Mouse (Mus musculus): ENCODE results near the gene 4833439L19Rik. TPM values are rescaled to one million over a fixed set of nuclear protein-coding genes. Genes with fewer than 3 reads are reported as not detected.

The 4833439L19Rik gene
- polyA plus RNA-seq, 1 experiment from 2014 or later, result 136 TPM

- peaks cover 6% of the 10 kb centered on the region for H3K4me1 ChIP-seq (ENCODE audit: control insufficient read depth, insufficient read depth, low read length)
- 0 out of 2 replicates have a peak, but pooled peaks cover 2% of the 10 kb centered on the region for H3K36me3 ChIP-seq (ENCODE audit: control insufficient read depth, insufficient read depth)
- H3K27ac ChIP-seq (ENCODE audit: low read length), result no peak overlapping the region
- H3K27me3 ChIP-seq (ENCODE audit: control insufficient read depth, insufficient read depth, low read length), result no peaks in the 10 kb centered on the region
- H3K9me3 ChIP-seq (replicated peaks; ENCODE audit: control insufficient read depth, low read length), result no peaks in the 10 kb centered on the region
- no peak overlapping the region for H3K4me3 ChIP-seq (ENCODE audit: low read length)
- 66% methylated on average over 4 of the region's 4 CpGs for WGBS
- H3K4me2 ChIP-seq (ENCODE audit: low read depth, low read length), result no peak overlapping the region
- no peak overlapping the region for H3K9ac ChIP-seq (ENCODE audit: low read length)
- ATAC-seq (replicated peaks; ENCODE audit: extremely low read depth, insufficient read depth, low FRiP score), result no peak
Measured at GRCm38 (mm10) chr13:54604221-54604620, 39.0 kb upstream of the 4833439L19Rik start.

DNA sequence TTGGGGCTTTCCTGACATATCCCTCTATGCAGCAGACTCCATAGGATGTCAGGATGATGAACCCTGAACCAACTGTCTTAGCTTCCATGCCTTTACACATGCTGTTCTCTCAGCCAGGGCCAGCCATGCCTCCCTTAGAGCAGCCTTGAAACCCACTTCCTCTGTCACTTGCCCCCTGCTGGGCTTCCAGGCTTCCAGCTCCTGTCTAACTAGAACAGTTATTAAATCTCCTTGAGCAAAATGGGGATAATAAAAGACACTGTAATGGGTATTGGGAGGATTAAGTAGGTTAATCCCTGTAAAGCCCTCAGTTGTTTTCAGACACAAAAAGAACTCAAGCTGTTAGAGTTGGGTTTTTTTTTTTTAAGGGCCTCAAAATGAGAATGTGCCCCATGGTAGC, 38.3 kb upstream of the 4833439L19Rik start:
- H3K36me3 ChIP-seq (ENCODE audit: control insufficient read depth, insufficient read depth), result peaks cover 2% of the 10 kb centered on the region; the same call in 1 of the 2 replicates
- no peak overlapping the region for H3K4me2 ChIP-seq (ENCODE audit: low read depth, low read length)
- no peaks in the 10 kb centered on the region for H3K27me3 ChIP-seq (ENCODE audit: control insufficient read depth, insufficient read depth, low read length)
- H3K27ac ChIP-seq (ENCODE audit: low read length), result no peak overlapping the region
- H3K4me3 ChIP-seq (ENCODE audit: low read length), result no peak overlapping the region
- H3K4me1 ChIP-seq (ENCODE audit: control insufficient read depth, insufficient read depth, low read length), result no peaks in the 10 kb centered on the region
- no peak overlapping the region for H3K9ac ChIP-seq (ENCODE audit: low read length)
- ATAC-seq (replicated peaks; ENCODE audit: extremely low read depth, insufficient read depth, low FRiP score), result no peak
- no peaks in the 10 kb centered on the region for H3K9me3 ChIP-seq (replicated peaks; ENCODE audit: control insufficient read depth, low read length)

- no peak overlapping the region for H3K4me3 ChIP-seq (ENCODE audit: low read length)
- WGBS, result 55% methylated on average over 3 of the region's 3 CpGs
- no peak overlapping the region for H3K4me2 ChIP-seq (ENCODE audit: low read depth, low read length)
- no peak for ATAC-seq (replicated peaks; ENCODE audit: extremely low read depth, insufficient read depth, low FRiP score)
- no peaks in the 10 kb centered on the region for H3K9me3 ChIP-seq (replicated peaks; ENCODE audit: control insufficient read depth, low read length)
- H3K27ac ChIP-seq (ENCODE audit: low read length), result no peak overlapping the region
- peaks cover 2% of the 10 kb centered on the region; the same call in 1 of the 2 replicates for H3K36me3 ChIP-seq (ENCODE audit: control insufficient read depth, insufficient read depth)
- H3K27me3 ChIP-seq (ENCODE audit: control insufficient read depth, insufficient read depth, low read length), result no peaks in the 10 kb centered on the region
- peaks cover 3% of the 10 kb centered on the region; the same call in 1 of the 2 replicates for H3K4me1 ChIP-seq (ENCODE audit: control insufficient read depth, insufficient read depth, low read length)
- H3K9ac ChIP-seq (ENCODE audit: low read length), result no peak overlapping the region
Measured at GRCm38 (mm10) chr13:54602639-54603111, 37.4 kb upstream of the 4833439L19Rik start.

- H3K27ac ChIP-seq (ENCODE audit: low read length), result no peak overlapping the region
- H3K4me3 ChIP-seq (ENCODE audit: low read length), result no peak overlapping the region
- no peak for ATAC-seq (replicated peaks; ENCODE audit: extremely low read depth, insufficient read depth, low FRiP score)
- no peak overlapping the region for H3K4me2 ChIP-seq (ENCODE audit: low read depth, low read length)
- H3K27me3 ChIP-seq (ENCODE audit: control insufficient read depth, insufficient read depth, low read length), result no peaks in the 10 kb centered on the region
- H3K9me3 ChIP-seq (replicated peaks; ENCODE audit: control insufficient read depth, low read length), result no peaks in the 10 kb centered on the region
- H3K9ac ChIP-seq (ENCODE audit: low read length), result no peak overlapping the region
- H3K36me3 ChIP-seq (ENCODE audit: control insufficient read depth, insufficient read depth), result peaks cover 3% of the 10 kb centered on the region; the same call in 1 of the 2 replicates
- 86% methylated on average over 12 of the region's 12 CpGs for WGBS
- H3K4me1 ChIP-seq (ENCODE audit: control insufficient read depth, insufficient read depth, low read length), result peaks cover 25% of the 10 kb centered on the region
Measured at GRCm38 (mm10) chr13:54598622-54599143, 33.4 kb upstream of the 4833439L19Rik start.

GRCm38 (mm10) chr13:54596870-54597269, 31.6 kb upstream of the 4833439L19Rik start:
- Histone ChIP-seq H3K36me3 (ENCODE audit: control insufficient read depth, insufficient read depth) (peaks cover 5% of the 10 kb centered on the region; the same call in 1 of the 2 replicates), H3K4me2 (ENCODE audit: low read depth, low read length) (peak overlapping the region; percentile 43; the same call in 1 of the 2 replicates), H3K4me3 (ENCODE audit: low read length) (no peak overlapping the region), H3K27me3 (ENCODE audit: control insufficient read depth, insufficient read depth, low read length) (no peaks in the 10 kb centered on the region), H3K4me1 (ENCODE audit: control insufficient read depth, insufficient read depth, low read length) (peaks cover 26% of the 10 kb centered on the region), H3K9ac (ENCODE audit: low read length) (0 out of 2 replicates have a peak overlapping the region, but pooled peaks have one; percentile 11), H3K27ac (ENCODE audit: low read length) (peak overlapping the region; percentile 85), H3K9me3 (replicated peaks; ENCODE audit: control insufficient read depth, low read length) (no peaks in the 10 kb centered on the region)
- 39% methylated on average over 5 of the region's 5 CpGs for WGBS
- ATAC-seq (replicated peaks; ENCODE audit: extremely low read depth, insufficient read depth, low FRiP score), result no peak

DNA sequence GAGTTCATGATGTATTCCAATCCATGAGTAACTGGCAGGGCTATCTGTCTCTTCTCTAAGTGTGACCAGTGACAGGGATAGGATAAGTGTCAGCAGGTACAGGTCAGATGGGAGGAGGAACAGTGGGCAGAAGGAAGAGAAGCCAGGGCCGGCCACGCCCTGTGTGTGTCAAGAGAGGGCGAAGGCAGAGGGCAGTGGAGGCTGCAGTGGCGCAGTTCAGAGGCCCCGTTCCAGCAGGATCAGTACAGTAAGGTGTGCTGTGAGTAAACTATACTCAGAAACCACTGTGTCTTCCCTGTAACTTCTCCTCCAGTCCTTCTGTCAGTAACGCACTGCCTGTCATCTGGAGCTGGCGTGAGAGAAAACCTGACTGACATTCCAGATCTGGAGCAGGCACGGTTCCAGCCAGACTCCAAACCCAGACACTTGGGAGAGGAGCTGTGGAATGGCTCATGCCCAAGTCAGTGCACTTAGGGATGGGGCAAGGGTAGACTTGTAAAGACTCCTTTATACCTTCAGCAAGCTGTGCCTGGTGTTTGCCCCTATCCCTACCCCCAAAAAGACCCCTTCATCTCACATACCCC, 31.0 kb upstream of the 4833439L19Rik start:
- no peaks in the 10 kb centered on the region for H3K9me3 ChIP-seq (replicated peaks; ENCODE audit: control insufficient read depth, low read length)
- peaks cover 5% of the 10 kb centered on the region; the same call in 1 of the 2 replicates for H3K36me3 ChIP-seq (ENCODE audit: control insufficient read depth, insufficient read depth)
- peak; percentile 74 for ATAC-seq (replicated peaks; ENCODE audit: extremely low read depth, insufficient read depth, low FRiP score)
- WGBS, result 36% methylated on average over 8 of the region's 8 CpGs
- H3K9ac ChIP-seq (ENCODE audit: low read length), result 0 out of 2 replicates have a peak overlapping the region, but pooled peaks have one; percentile 0
- H3K27me3 ChIP-seq (ENCODE audit: control insufficient read depth, insufficient read depth, low read length), result no peaks in the 10 kb centered on the region
- peak overlapping the region; percentile 85 for H3K27ac ChIP-seq (ENCODE audit: low read length)
- H3K4me3 ChIP-seq (ENCODE audit: low read length), result peak overlapping the region; percentile 0; the same call in 1 of the 2 replicates
- peaks cover 33% of the 10 kb centered on the region for H3K4me1 ChIP-seq (ENCODE audit: control insufficient read depth, insufficient read depth, low read length)
- H3K4me2 ChIP-seq (ENCODE audit: low read depth, low read length), result peak overlapping the region; percentile 43

- Histone ChIP-seq H3K4me3 (ENCODE audit: low read length) (no peak overlapping the region), H3K36me3 (ENCODE audit: control insufficient read depth, insufficient read depth) (peaks cover 3% of the 10 kb centered on the region; the same call in 1 of the 2 replicates), H3K9me3 (replicated peaks; ENCODE audit: control insufficient read depth, low read length) (no peaks in the 10 kb centered on the region), H3K27me3 (ENCODE audit: control insufficient read depth, insufficient read depth, low read length) (no peaks in the 10 kb centered on the region), H3K4me2 (ENCODE audit: low read depth, low read length) (no peak overlapping the region), H3K27ac (ENCODE audit: low read length) (no peak overlapping the region), H3K9ac (ENCODE audit: low read length) (no peak overlapping the region), H3K4me1 (ENCODE audit: control insufficient read depth, insufficient read depth, low read length) (peaks cover 44% of the 10 kb centered on the region)
- no peak for ATAC-seq (replicated peaks; ENCODE audit: extremely low read depth, insufficient read depth, low FRiP score)
- WGBS, result 93% methylated on average over 11 of the region's 11 CpGs
Measured at GRCm38 (mm10) chr13:54593617-54594016, 28.4 kb upstream of the 4833439L19Rik start.

GRCm38 (mm10) chr13:54591776-54592356, 26.6 kb upstream of the 4833439L19Rik start:
- no peak overlapping the region for H3K4me3 ChIP-seq (ENCODE audit: low read length)
- ATAC-seq (replicated peaks; ENCODE audit: extremely low read depth, insufficient read depth, low FRiP score), result no peak

More at GRCm38 (mm10) chr13:54591776-54592356, 26.6 kb upstream of the 4833439L19Rik start:
- 87% methylated on average over 8 of the region's 8 CpGs for WGBS
- Histone ChIP-seq H3K9me3 (replicated peaks; ENCODE audit: control insufficient read depth, low read length) (no peaks in the 10 kb centered on the region), H3K9ac (ENCODE audit: low read length) (no peak overlapping the region), H3K4me2 (ENCODE audit: low read depth, low read length) (peak overlapping the region; percentile 86), H3K27me3 (ENCODE audit: control insufficient read depth, insufficient read depth, low read length) (no peaks in the 10 kb centered on the region), H3K4me1 (ENCODE audit: control insufficient read depth, insufficient read depth, low read length) (peaks cover 34% of the 10 kb centered on the region), H3K27ac (ENCODE audit: low read length) (no peak overlapping the region), H3K36me3 (ENCODE audit: control insufficient read depth, insufficient read depth) (peaks cover 8% of the 10 kb centered on the region; the same call in 1 of the 2 replicates)

All from heart, embryonic 16.5 days (tissue).